Mouse (Mus musculus) bone marrow, adult 2 months (tissue): ENCODE results near the gene Mrnip. TPM values are rescaled to one million over a fixed set of nuclear protein-coding genes. Genes with fewer than 3 reads are reported as not detected.

ENCODE experiments used
- H3K27ac ChIP-seq: fragments of 200-500 bp; 2 replicates; pipeline ENCODE4 v1.5.1; 2012; ENCODE audit warnings: low read depth, mild to moderate bottlenecking, control low read depth, inconsistent platforms, low read length; ENCODE audit not compliant: control insufficient read depth, poor library complexity, insufficient read depth
- H3K4me1 ChIP-seq: fragments of 200-500 bp; 2 replicates; pipeline ENCODE4 v1.6.1; 2011; ENCODE audit warnings: low read length; ENCODE audit not compliant: control insufficient read depth, insufficient read depth
- H3K4me3 ChIP-seq: fragments of 200-500 bp; replicated peaks from 2 replicates; pipeline ENCODE3; 2011; ENCODE audit warnings: mild to moderate bottlenecking, low read depth, low read length, control low read depth; ENCODE audit not compliant: control insufficient read depth
- CTCF ChIP-seq: fragments of 200-500 bp; IDR thresholded peaks from 2 replicates; pipeline ENCODE4 v1.5.1; 2011; ENCODE audit warnings: low read length, control low read depth; ENCODE audit not compliant: control insufficient read depth, insufficient read depth
- POLR2A ChIP-seq: fragments of 200-500 bp; IDR thresholded peaks from 2 replicates; pipeline ENCODE4 v1.6.1; 2011; ENCODE audit warnings: low read depth, mild to moderate bottlenecking, control low read depth, low read length, borderline replicate concordance; ENCODE audit not compliant: control insufficient read depth
- WGBS: fragments of 180-500 bp; shearing (Covaris S2); methylation state at CpG from one replicate; pipeline ENCODE4 v1.1.7; 2018; 5-methylcytosine and 5-hydroxymethylcytosine counted together
- polyA plus RNA-seq: library from polyadenylated mRNA; stranded (reverse); fragments of >200 nt; gene quantifications from 2 replicates; pipeline ENCODE4 v1.2.4, GENCODE M21; 2011; ENCODE audit warnings: low replicate concordance; ENCODE audit not compliant: missing spikeins, insufficient read depth, insufficient read length

Gene Mrnip
- polyA plus RNA-seq, 1 experiment: 6.2 TPM

DNA sequence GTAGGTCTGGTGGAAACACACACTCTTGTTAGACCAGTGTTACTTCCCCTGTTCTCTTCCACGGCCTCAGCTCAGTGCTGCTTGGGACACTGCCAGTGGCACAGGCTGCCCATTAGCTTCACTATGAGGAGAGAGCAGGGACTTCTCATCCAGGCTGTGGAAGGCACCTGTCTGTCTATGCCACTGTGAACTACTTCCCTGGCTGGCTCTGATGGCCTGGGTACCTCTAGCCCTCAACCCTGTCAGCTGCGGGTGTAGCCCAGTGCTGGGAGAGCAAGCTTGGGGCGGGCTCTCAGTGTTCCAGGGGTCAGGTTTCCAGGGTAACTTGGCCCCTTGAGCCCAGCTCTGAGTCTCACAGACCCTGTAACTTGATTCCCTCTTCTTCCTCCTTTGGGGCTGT, 54.5 kb downstream of the Mrnip start:
- WGBS: 40% methylated on average over 3 of the region's 3 CpGs
- TF ChIP-seq POLR2A (no peak), CTCF (no peak)
- H3K4me3 ChIP-seq: no peak overlapping the region
- H3K27ac ChIP-seq: peak overlapping the region; percentile 11
- H3K4me1 ChIP-seq: peaks cover 17% of the 10 kb centered on the region

DNA sequence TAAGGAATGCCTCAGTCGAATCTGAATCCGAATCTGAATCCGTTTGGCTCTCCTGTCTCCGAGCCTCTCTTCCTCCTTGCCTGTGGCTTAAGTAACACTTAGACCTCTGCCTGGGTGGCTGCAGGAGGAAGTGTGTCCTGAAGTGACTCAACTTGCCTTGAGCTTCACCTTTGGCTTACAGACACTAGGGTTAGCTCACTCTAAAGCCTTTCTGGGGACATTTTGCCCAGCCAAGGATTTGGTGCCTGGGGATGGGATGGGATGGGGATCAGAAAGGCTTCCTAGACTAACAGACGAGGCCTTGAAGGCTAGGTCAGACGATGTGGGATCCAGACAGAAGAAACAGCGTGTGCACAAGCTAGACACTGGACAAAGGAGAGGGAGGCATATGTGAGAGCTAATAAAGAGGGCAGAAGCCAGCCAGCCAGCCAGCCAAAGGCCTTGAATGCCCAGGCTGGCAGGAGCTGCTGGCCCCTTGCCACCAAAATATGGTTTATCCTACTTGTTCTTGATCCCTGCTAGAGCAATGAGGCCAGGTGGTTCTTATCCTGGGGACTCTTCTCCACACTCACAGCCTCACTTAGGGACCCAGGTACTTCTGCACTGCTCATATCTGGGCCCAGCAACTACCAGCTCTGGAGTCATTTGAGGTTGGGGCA, 55.1 kb downstream of the Mrnip start:
- TF ChIP-seq CTCF: no peak
- Histone ChIP-seq H3K4me3 (no peak overlapping the region), H3K4me1 (peaks cover 17% of the 10 kb centered on the region), H3K27ac (peak overlapping the region; percentile 52; the same call in 1 of the 2 replicates)
- WGBS: 45% methylated on average over 7 of the region's 7 CpGs

- WGBS: 89% methylated on average over 45 of the region's 45 CpGs
- no peak overlapping the region for H3K4me3 ChIP-seq
Observed at GRCm38 (mm10) chr11:50230481-50231304, 56.4 kb downstream of the Mrnip start.

DNA sequence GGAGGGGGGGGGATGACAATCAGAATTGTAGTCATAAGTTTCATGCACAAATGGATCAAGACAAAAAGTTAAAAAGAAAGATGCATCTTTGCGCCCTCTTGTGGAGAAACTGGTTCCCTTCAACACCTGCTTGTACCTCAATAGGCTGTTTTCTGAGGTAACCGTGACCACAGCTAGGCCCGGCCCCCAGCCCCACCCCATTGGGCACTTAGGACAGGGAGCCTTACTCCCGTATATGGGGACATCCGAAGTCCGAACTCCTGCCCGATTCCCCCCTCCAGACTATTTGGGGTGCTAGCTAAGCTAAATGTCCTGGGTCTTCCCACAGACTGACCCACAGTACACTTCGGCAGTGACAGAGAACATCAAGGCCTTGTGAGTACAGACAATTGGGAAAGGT, 57.2 kb downstream of the Mrnip start:
- peaks cover 16% of the 10 kb centered on the region for H3K4me1 ChIP-seq
- H3K27ac ChIP-seq: no peak overlapping the region
- no peak overlapping the region for H3K4me3 ChIP-seq
- no peak for TF ChIP-seq POLR2A
- TF ChIP-seq CTCF: peak; percentile 43; the same call in 1 of the 2 replicates
- 34% methylated on average over 8 of the region's 8 CpGs for WGBS

More at GRCm38 (mm10) chr11:50230481-50231304, 56.4 kb downstream of the Mrnip start:
- Histone ChIP-seq H3K27ac (no peak overlapping the region), H3K4me1 (peaks cover 17% of the 10 kb centered on the region)
- TF ChIP-seq POLR2A (no peak), CTCF (no peak)

- WGBS: 48% methylated on average over 13 of the region's 13 CpGs
- Histone ChIP-seq H3K4me3 (no peak overlapping the region), H3K4me1 (peaks cover 8% of the 10 kb centered on the region; the same call in 1 of the 2 replicates), H3K27ac (no peak overlapping the region)
- TF ChIP-seq CTCF: no peak
- no peak for TF ChIP-seq POLR2A
Observed at GRCm38 (mm10) chr11:50233022-50233421, 58.8 kb downstream of the Mrnip start.

DNA sequence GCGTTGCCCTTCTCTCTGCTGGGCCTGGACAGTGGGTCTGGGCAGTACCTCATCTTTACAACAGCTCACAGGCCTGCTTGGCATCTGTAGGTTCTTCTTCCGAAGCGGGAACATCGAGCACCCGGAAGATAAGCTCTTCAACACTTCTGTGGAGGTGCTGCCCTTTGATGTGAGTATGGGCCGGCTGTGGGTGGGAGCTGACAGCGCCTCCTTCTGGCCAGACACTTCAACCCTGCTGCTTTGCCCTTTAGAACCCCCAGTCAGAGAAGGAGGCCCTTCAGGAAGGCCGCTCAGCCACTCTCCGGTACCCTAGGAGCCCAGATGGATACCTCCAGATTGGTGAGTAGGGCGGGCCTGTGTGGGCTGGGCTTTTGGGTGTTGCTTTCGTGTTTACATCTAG, 59.7 kb downstream of the Mrnip start:
- no peak overlapping the region for H3K4me3 ChIP-seq
- TF ChIP-seq CTCF (peak; percentile 29; the same call in 1 of the 2 replicates), POLR2A (no peak)
- peaks cover 6% of the 10 kb centered on the region; the same call in 1 of the 2 replicates for H3K4me1 ChIP-seq
- 88% methylated on average over 11 of the region's 11 CpGs for WGBS
- no peak overlapping the region for H3K27ac ChIP-seq

DNA sequence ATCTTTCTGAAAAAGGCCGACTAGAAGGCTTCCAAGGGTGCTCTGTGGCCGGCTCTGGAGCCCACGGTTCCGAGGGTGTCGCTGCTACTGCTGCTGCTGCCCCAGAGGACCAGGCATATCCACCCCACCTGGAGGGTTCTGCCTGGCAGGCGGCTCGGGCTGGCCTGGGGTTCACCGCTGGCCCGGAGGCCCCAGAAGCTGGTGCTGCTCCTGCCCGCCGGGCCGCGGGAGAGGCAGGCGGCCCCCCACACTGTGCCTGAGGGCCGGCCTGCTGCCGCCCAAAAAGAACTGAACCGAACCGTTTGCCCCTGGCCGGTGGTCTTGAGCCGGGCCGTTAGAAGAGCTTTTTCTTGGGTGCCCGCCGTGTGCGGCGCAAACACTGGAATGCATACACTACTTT, 60.4 kb downstream of the Mrnip start:
- 92% methylated on average over 25 of the region's 25 CpGs for WGBS
- peaks cover 8% of the 10 kb centered on the region; the same call in 1 of the 2 replicates for H3K4me1 ChIP-seq
- no peak overlapping the region for H3K27ac ChIP-seq

DNA sequence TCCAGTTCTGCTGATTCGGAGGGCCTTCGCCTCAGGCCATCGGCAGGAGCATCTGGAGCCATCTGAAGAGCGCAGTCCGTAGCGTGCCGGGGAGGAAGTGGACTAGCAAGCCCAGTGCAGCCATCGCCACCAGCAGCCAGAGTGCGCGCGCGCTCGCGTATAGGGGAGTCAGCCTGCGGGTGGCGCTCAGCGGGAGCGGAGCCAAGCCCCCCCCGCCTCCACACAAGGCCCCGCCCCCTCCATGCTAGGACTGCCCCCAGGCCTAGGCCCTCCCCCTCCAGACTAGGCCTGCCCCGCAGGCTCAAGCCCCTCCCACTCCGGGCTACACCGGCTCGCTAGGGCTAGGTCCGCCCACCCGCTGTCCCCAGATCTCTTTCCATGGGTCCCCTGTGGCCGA, 62.3 kb downstream of the Mrnip start:
- 2% methylated on average over 27 of the region's 27 CpGs for WGBS
- TF ChIP-seq CTCF (peak; percentile 36; the same call in 1 of the 2 replicates), POLR2A (peak; percentile 56; the same call in 1 of the 2 replicates)
- Histone ChIP-seq H3K4me1 (peaks cover 9% of the 10 kb centered on the region; the same call in 1 of the 2 replicates), H3K4me3 (peak overlapping the region; percentile 75), H3K27ac (no peak overlapping the region)

More for the DNA sequence above, 60.4 kb downstream of the Mrnip start:
- no peak overlapping the region for H3K4me3 ChIP-seq
- TF ChIP-seq POLR2A (no peak), CTCF (no peak)
